Comparison of ENCODE assay signal across 9 mouse cellular contexts in genomic region chr2:43722446-43723103, GRCm38 (mm10). TPM values are rescaled to one million over a fixed set of nuclear protein-coding genes. Genes with fewer than 3 reads are reported as not detected.
DNase-seq lines count a peak whose midpoint lies in the region; ATAC-seq and TF ChIP-seq lines count a peak whose summit lies in the region.
"Had no signal": no experiment of that assay in that cellular context is flagged by ENCODE, and none has a peak within 500 bp of the region (broad histone marks: within the 10 kb centered on the region; RNA-seq: fewer than 3 reads in every experiment).

No protein-coding gene starts in this region.

- no peaks in the 10 kb centered on the region for H3K36me3 ChIP-seq in heart, postnatal 0 days (replicated peaks; ENCODE audit: control insufficient read depth, insufficient read depth, low read length)
- H3K36me3 ChIP-seq in liver, embryonic 12.5 days: no peaks in the 10 kb centered on the region

- H3K27ac ChIP-seq in heart, postnatal 0 days (ENCODE audit: low read depth): no peak overlapping the region
- no peak overlapping the region for H3K27ac ChIP-seq in liver, embryonic 12.5 days

- no peak overlapping the region for H3K9ac ChIP-seq in heart, postnatal 0 days (replicated peaks; ENCODE audit: low read depth, low read length)
- no peak overlapping the region for H3K9ac ChIP-seq in liver, embryonic 12.5 days

- no peak overlapping the region for H3K4me3 ChIP-seq in heart, postnatal 0 days (ENCODE audit: low read depth, low read length)
- H3K4me3 ChIP-seq in liver, embryonic 12.5 days: no peak overlapping the region
- H3K4me3 ChIP-seq: erythroblast, embryonic 14.5 days had no signal

- no peak for TF ChIP-seq POLR2A in brain, embryonic 14.5 days (IDR thresholded peaks at IDR 0.05; ENCODE audit: borderline replicate concordance, extremely low read depth, insufficient read depth, insufficient read length, poor library complexity, severe bottlenecking)

- no peak for ATAC-seq in heart, postnatal 0 days (ENCODE audit: insufficient read depth, low read depth)
- 0 out of 2 replicates have a peak, but pooled peaks have one; percentile 35 for ATAC-seq in liver, embryonic 12.5 days

- peak overlapping the region; percentile 44 for H3K4me2 ChIP-seq in heart, postnatal 0 days (ENCODE audit: low read depth, low read length)
- H3K4me2 ChIP-seq in liver, embryonic 12.5 days: peak overlapping the region; percentile 37

- H3K27me3 ChIP-seq in heart, postnatal 0 days (ENCODE audit: control insufficient read depth, insufficient read depth, low read length): no peaks in the 10 kb centered on the region
- H3K27me3 ChIP-seq in liver, embryonic 12.5 days (replicated peaks): no peaks in the 10 kb centered on the region

- TF ChIP-seq EP300 in heart, postnatal 0 days (IDR thresholded peaks at IDR 0.05; ENCODE audit: low read depth): no peak

- peak; percentile 55 to 63 for DNase-seq in CD8-positive naive resting alpha-beta T cell, adult 2 months (ENCODE audit: low read depth in 2 of 2, low spot score in 2 of 2)
- DNase-seq in brain, embryonic 14.5 days (ENCODE audit: low read depth): peak; percentile 94
- peak; percentile 17 for DNase-seq in fibroblast of lung, adult 2 months (ENCODE audit: low read depth)
- peak; percentile 49 for DNase-seq in heart, postnatal 0 days (ENCODE audit: low spot score)
- peak; percentile 59 to 68 for DNase-seq in kidney, postnatal 25 days
- DNase-seq in naive thymus-derived CD4-positive, alpha-beta T cell, adult 2 months (ENCODE audit: low read depth): peak; percentile 88
- peak; percentile 52 for DNase-seq in telencephalon, adult 2 months (ENCODE audit: low read depth, low spot score)

- no peaks in the 10 kb centered on the region for H3K4me1 ChIP-seq in heart, postnatal 0 days (ENCODE audit: control insufficient read depth, insufficient read depth)
- H3K4me1 ChIP-seq in liver, embryonic 12.5 days: no peaks in the 10 kb centered on the region

- no peaks in the 10 kb centered on the region for H3K9me3 ChIP-seq in heart, postnatal 0 days (replicated peaks; ENCODE audit: control insufficient read depth, low read length)
- no peaks in the 10 kb centered on the region for H3K9me3 ChIP-seq in liver, embryonic 12.5 days (replicated peaks)

- TF ChIP-seq CTCF in brain, embryonic 14.5 days (IDR thresholded peaks at IDR 0.05; ENCODE audit: borderline replicate concordance, extremely low read depth, insufficient read depth, insufficient read length): peak; percentile 82; the same call in 1 of the 2 replicates
- TF ChIP-seq CTCF in heart, postnatal 0 days (IDR thresholded peaks at IDR 0.05; ENCODE audit: low read depth): peak; percentile 80

- 15% methylated on average over 14 of the region's 14 CpGs for WGBS in heart, postnatal 0 days
- 17% methylated on average over 14 of the region's 14 CpGs for WGBS in liver, embryonic 12.5 days (ENCODE audit: insufficient replicate concordance)

RNA-seq across cellular contexts. Expression of gene Arhgap15, which starts 26.0 kb away (rescaled TPM):
- polyA plus RNA-seq in brain, embryonic 14.5 days (2012; rRNA removed): 0.57 and 0.71 TPM in 2 replicates
- 1.7 and 2.2 TPM in 2 replicates for total RNA-seq in heart, postnatal 0 days (2014; rRNA removed; ENCODE audit: low replicate concordance)
- 0.46 and 0.55 TPM in 2 replicates for polyA plus RNA-seq in heart, postnatal 0 days (2015; fragmentation: Nextera tagmentation; extraction: Ambion mirVana)
- 5.7 and 5.8 TPM in 2 replicates for polyA plus RNA-seq in liver, embryonic 12.5 days (2016; fragmentation: Nextera tagmentation; extraction: Ambion mirVana)

Comparison
In these comparisons a context has a peak if more than half of its experiments do, and no peak if none do; other contexts are left out.
1. DNase-seq: peak in every context shown above with its lines; median percentile 94 in brain, embryonic 14.5 days; 88 in naive thymus-derived CD4-positive, alpha-beta T cell, adult 2 months; 64 in kidney, postnatal 25 days; 59 in CD8-positive naive resting alpha-beta T cell, adult 2 months; 52 in telencephalon, adult 2 months; 49 in heart, postnatal 0 days; 17 in fibroblast of lung, adult 2 months.